Mouse (Mus musculus): Measurements from ENCODE around the gene Ttc27.

The Ttc27 gene

GRCm38 (mm10) chr17:74876954-74877353, 159.4 kb downstream of the Ttc27 start:
- DNase-seq (ENCODE audit: low read depth): no peak

- DNase-seq (ENCODE audit: low read depth): no peak
These were observed 162.2 kb downstream of the Ttc27 start for GRCm38 (mm10) chr17:74879768-74880167.

GRCm38 (mm10) chr17:74887039-74887438, 169.5 kb downstream of the Ttc27 start:
- no peak for DNase-seq (ENCODE audit: low read depth)

- no peak for DNase-seq (ENCODE audit: low read depth)
These were observed 171.5 kb downstream of the Ttc27 start for GRCm38 (mm10) chr17:74888836-74889534.

- no peak for DNase-seq (ENCODE audit: low read depth)
These were observed 172.1 kb downstream of the Ttc27 start for GRCm38 (mm10) chr17:74889535-74890117.

GRCm38 (mm10) chr17:74902453-74902852, 184.9 kb downstream of the Ttc27 start:
- DNase-seq (ENCODE audit: low read depth): no peak

GRCm38 (mm10) chr17:74903411-74904331, 186.1 kb downstream of the Ttc27 start:
- no peak for DNase-seq (ENCODE audit: low read depth)

GRCm38 (mm10) chr17:74904332-74904687, 186.8 kb downstream of the Ttc27 start:
- no peak for DNase-seq (ENCODE audit: low read depth)

- no peak for DNase-seq (ENCODE audit: low read depth)
These were observed 187.4 kb downstream of the Ttc27 start for GRCm38 (mm10) chr17:74904956-74905355.

- DNase-seq (ENCODE audit: low read depth): no peak
These were observed 195.5 kb downstream of the Ttc27 start for GRCm38 (mm10) chr17:74912995-74913394.
